Comparison of ENCODE assay signal across 12 mouse cellular contexts in the genomic region with DNA sequence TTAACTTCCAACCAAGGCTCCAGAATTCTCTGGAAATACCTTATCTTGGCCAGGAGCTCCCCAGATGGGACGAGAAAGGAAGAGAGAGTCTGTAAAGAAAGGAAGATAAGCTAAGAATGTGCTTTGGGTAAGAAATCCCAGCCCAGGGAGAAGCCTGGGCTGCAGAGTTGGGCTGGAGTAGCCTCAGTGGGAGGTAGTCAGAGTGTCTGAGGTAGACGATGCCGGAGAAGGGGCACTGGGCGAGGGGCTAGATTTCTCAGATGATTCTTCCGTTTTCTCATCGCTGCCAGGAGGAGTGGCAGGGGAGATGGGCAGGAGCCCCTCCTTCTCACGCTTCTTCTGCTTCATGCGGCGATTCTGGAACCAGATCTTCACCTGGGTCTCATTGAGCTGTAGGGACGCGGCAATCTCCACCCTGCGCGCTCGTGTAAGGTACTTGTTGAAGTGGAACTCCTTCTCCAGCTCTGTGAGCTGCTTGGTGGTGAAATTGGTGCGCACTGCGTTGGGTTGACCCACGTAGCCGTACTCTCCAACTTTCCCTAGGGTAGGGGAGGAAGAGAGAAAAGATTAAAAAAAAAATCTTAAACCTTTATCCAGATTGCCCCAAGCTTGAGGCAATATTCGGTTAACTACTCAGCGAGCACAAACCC. TPM values are rescaled to one million over a fixed set of nuclear protein-coding genes. Genes with fewer than 3 reads are reported as not detected.
DNase-seq lines count a peak whose midpoint lies in the region; ATAC-seq and TF ChIP-seq lines count a peak whose summit lies in the region.
"Had no signal": no experiment of that assay in that cellular context is flagged by ENCODE, and none has a peak within 500 bp of the region (broad histone marks: within the 10 kb centered on the region; RNA-seq: fewer than 3 reads in every experiment).

No protein-coding gene starts in this region.

- intact Hi-C loops in left cerebral cortex, postnatal 10 days (cut with DNase I): loop anchor here (5.0 kb wide), 1 partner anchor 156 kb away; the partner anchor contains the start of gene Evx1
- intact Hi-C loops in left cerebral cortex, adult 2 months (cut with DNase I): loop anchor here (5.0 kb wide), 1 partner anchor 144 kb away; the partner anchor contains the start of gene Skap2

- DNase-seq in adrenal gland, adult (ENCODE audit: inconsistent age in 2 of 2, low spot score in 1 of 2): peak; percentile 6 to 19
- no peak for DNase-seq in adrenal gland, adult 2 months
- DNase-seq in kidney, postnatal 0 days (ENCODE audit: low spot score): no peak
- no peak for DNase-seq in kidney, postnatal 14 days
- DNase-seq in neural tube, embryonic 10.5 days (ENCODE audit: extremely low spot score, low spot score): peak; percentile 48
- DNase-seq in left cerebral cortex, postnatal 10 days (ENCODE audit: extremely low spot score in 1 of 2, low spot score in 2 of 2): no peak
- DNase-seq in left cerebral cortex, adult 2 months (ENCODE audit: extremely low spot score in 1 of 2, low spot score in 2 of 2): no peak
- DNase-seq: gastrocnemius, postnatal 14 days; kidney, adult 2 months had no signal

- no peak overlapping the region for H3K9ac ChIP-seq in kidney, postnatal 0 days (ENCODE audit: low read depth, low read length)
- peak overlapping the region; percentile 43; the same call in 1 of the 2 replicates for H3K9ac ChIP-seq in hindbrain, embryonic 13.5 days
- H3K9ac ChIP-seq: forebrain, embryonic 13.5 days had no signal

- H3K27me3 ChIP-seq in kidney, postnatal 0 days (ENCODE audit: insufficient read depth, low read length): peaks cover 31% of the 10 kb centered on the region
- peaks cover 71% of the 10 kb centered on the region for H3K27me3 ChIP-seq in hindbrain, embryonic 13.5 days

- no peak overlapping the region for H3K4me3 ChIP-seq in kidney, postnatal 0 days (replicated peaks; ENCODE audit: low read depth, low read length)
- peak overlapping the region; percentile 70 for H3K4me3 ChIP-seq in hindbrain, embryonic 13.5 days
- H3K4me3 ChIP-seq in left cerebral cortex, adult 2 months: no peak overlapping the region
- H3K4me3 ChIP-seq: forebrain, embryonic 13.5 days had no signal

- ATAC-seq in kidney, postnatal 0 days (replicated peaks; ENCODE audit: low FRiP score, low read depth): no peak
- no peak for ATAC-seq in hindbrain, embryonic 13.5 days (ENCODE audit: low FRiP score)
- ATAC-seq: forebrain, embryonic 13.5 days had no signal

- 26% methylated on average over 20 of the region's 20 CpGs for WGBS in kidney, postnatal 0 days
- 3% methylated on average over 20 of the region's 20 CpGs for WGBS in hindbrain, embryonic 13.5 days

- H3K4me2 ChIP-seq in kidney, postnatal 0 days (ENCODE audit: low read length): 0 out of 2 replicates have a peak overlapping the region, but pooled peaks have one; percentile 2
- peak overlapping the region; percentile 88 for H3K4me2 ChIP-seq in hindbrain, embryonic 13.5 days
- H3K4me2 ChIP-seq: forebrain, embryonic 13.5 days had no signal

- no peak for TF ChIP-seq CTCF in kidney, postnatal 0 days (IDR thresholded peaks at IDR 0.05; ENCODE audit: low read depth)
- no peak for TF ChIP-seq CTCF in left cerebral cortex, adult 2 months (IDR thresholded peaks at IDR 0.05)

- H3K9me3 ChIP-seq in kidney, postnatal 0 days (replicated peaks; ENCODE audit: low read length): no peaks in the 10 kb centered on the region
- no peaks in the 10 kb centered on the region for H3K9me3 ChIP-seq in hindbrain, embryonic 13.5 days
- H3K9me3 ChIP-seq: forebrain, embryonic 13.5 days had no signal

- no peak overlapping the region for H3K27ac ChIP-seq in kidney, postnatal 0 days
- no peak overlapping the region for H3K27ac ChIP-seq in hindbrain, embryonic 13.5 days
- no peak overlapping the region for H3K27ac ChIP-seq in left cerebral cortex, adult 2 months
- H3K27ac ChIP-seq: forebrain, embryonic 13.5 days had no signal

- peaks cover 24% of the 10 kb centered on the region for H3K4me1 ChIP-seq in kidney, postnatal 0 days (replicated peaks; ENCODE audit: insufficient read depth, low read length)
- peaks cover 42% of the 10 kb centered on the region for H3K4me1 ChIP-seq in hindbrain, embryonic 13.5 days (replicated peaks)

- H3K36me3 ChIP-seq in kidney, postnatal 0 days (ENCODE audit: insufficient read depth, low read length): no peaks in the 10 kb centered on the region
- no peaks in the 10 kb centered on the region for H3K36me3 ChIP-seq in hindbrain, embryonic 13.5 days

RNA-seq across cellular contexts. Expression of gene Hoxa1, which starts 1.4 kb away (rescaled TPM):
- total RNA-seq in adrenal gland, adult 2 months (2021): under 1 TPM; 0.52 to 0.86 TPM
- 0.47 and 0.68 TPM in 2 replicates for polyA plus RNA-seq in adrenal gland, adult 2 months (2012; rRNA removed)
- 0.33 and 0.64 TPM in 2 replicates for polyA plus RNA-seq in kidney, postnatal 0 days (2015; fragmentation: Nextera tagmentation; extraction: Ambion mirVana)
- 1.5 and 2.0 TPM in 2 replicates for polyA plus RNA-seq in hindbrain, embryonic 13.5 days (2015; fragmentation: Nextera tagmentation; extraction: Ambion mirVana)
- total RNA-seq in left cerebral cortex, postnatal 10 days (2021): not detected
- not detected for total RNA-seq in left cerebral cortex, adult 2 months (2021)
- polyA plus RNA-seq: cortical plate, adult 2 months; forebrain, embryonic 13.5 days had no signal

RNA-seq across cellular contexts. Expression of gene Hoxa2, which starts 8.0 kb away (rescaled TPM):
- 1 to 10 TPM; 1.5 to 2.6 TPM for total RNA-seq in adrenal gland, adult 2 months (2021)
- 1.1 and 1.7 TPM in 2 replicates for polyA plus RNA-seq in adrenal gland, adult 2 months (2012; rRNA removed)
- polyA plus RNA-seq in kidney, postnatal 0 days (2015; fragmentation: Nextera tagmentation; extraction: Ambion mirVana): 2.3 and 2.4 TPM in 2 replicates
- 39.1 and 40.2 TPM in 2 replicates for polyA plus RNA-seq in hindbrain, embryonic 13.5 days (2015; fragmentation: Nextera tagmentation; extraction: Ambion mirVana)
- total RNA-seq in left cerebral cortex, postnatal 10 days (2021): not detected
- total RNA-seq in left cerebral cortex, adult 2 months (2021): not detected
- polyA plus RNA-seq: cortical plate, adult 2 months; forebrain, embryonic 13.5 days had no signal

RNA-seq across cellular contexts. Expression of gene 5730596B20Rik, which starts 20.6 kb away (rescaled TPM):
- total RNA-seq in adrenal gland, adult 2 months (2021): under 1 TPM; 0.35 to 0.41 TPM
- polyA plus RNA-seq in adrenal gland, adult 2 months (2012; rRNA removed): 0.02 and 0.04 TPM in 2 replicates
- 1.3 TPM in 2 replicates for polyA plus RNA-seq in kidney, postnatal 0 days (2015; fragmentation: Nextera tagmentation; extraction: Ambion mirVana)
- polyA plus RNA-seq in hindbrain, embryonic 13.5 days (2015; fragmentation: Nextera tagmentation; extraction: Ambion mirVana): 7.6 and 8.3 TPM in 2 replicates
- not detected for total RNA-seq in left cerebral cortex, postnatal 10 days (2021)
- not detected for total RNA-seq in left cerebral cortex, adult 2 months (2021)
- polyA plus RNA-seq: cortical plate, adult 2 months; forebrain, embryonic 13.5 days had no signal

RNA-seq across cellular contexts. Expression of gene Hoxa4, which starts 34.9 kb away (rescaled TPM):
- 1 to 10 TPM; 2.2 to 6.3 TPM for total RNA-seq in adrenal gland, adult 2 months (2021)
- polyA plus RNA-seq in adrenal gland, adult 2 months (2012; rRNA removed): 0.99 and 4.0 TPM in 2 replicates
- polyA plus RNA-seq in kidney, postnatal 0 days (2015; fragmentation: Nextera tagmentation; extraction: Ambion mirVana): 1.6 and 2.2 TPM in 2 replicates
- 14.5 and 14.8 TPM in 2 replicates for polyA plus RNA-seq in hindbrain, embryonic 13.5 days (2015; fragmentation: Nextera tagmentation; extraction: Ambion mirVana)
- total RNA-seq in left cerebral cortex, postnatal 10 days (2021): not detected
- total RNA-seq in left cerebral cortex, adult 2 months (2021): not detected
- polyA plus RNA-seq: cortical plate, adult 2 months; forebrain, embryonic 13.5 days had no signal

RNA-seq across cellular contexts. Expression of gene Hoxa5, which starts 47.7 kb away (rescaled TPM):
- 10 to 100 TPM; 13.6 to 22.8 TPM for total RNA-seq in adrenal gland, adult 2 months (2021)
- polyA plus RNA-seq in adrenal gland, adult 2 months (2012; rRNA removed): 12.9 and 16.3 TPM in 2 replicates
- polyA plus RNA-seq in kidney, postnatal 0 days (2015; fragmentation: Nextera tagmentation; extraction: Ambion mirVana): 9.7 and 10.4 TPM in 2 replicates
- polyA plus RNA-seq in hindbrain, embryonic 13.5 days (2015; fragmentation: Nextera tagmentation; extraction: Ambion mirVana): 116 and 150 TPM in 2 replicates
- total RNA-seq in left cerebral cortex, postnatal 10 days (2021): not detected
- not detected for total RNA-seq in left cerebral cortex, adult 2 months (2021)
- polyA plus RNA-seq: cortical plate, adult 2 months; forebrain, embryonic 13.5 days had no signal

Comparison
In these comparisons a context has a peak if more than half of its experiments do, and no peak if none do; other contexts are left out.
1. DNase-seq: peak in adrenal gland, adult (2 of 2) and neural tube, embryonic 10.5 days (single experiment); none in adrenal gland, adult 2 months (single experiment), kidney, postnatal 0 days (single experiment), kidney, postnatal 14 days (single experiment), left cerebral cortex, postnatal 10 days (0 of 2) and left cerebral cortex, adult 2 months (0 of 2).